Mouse (Mus musculus): ENCODE results near the gene Cdc20. TPM values are rescaled to one million over a fixed set of nuclear protein-coding genes. Genes with fewer than 3 reads are reported as not detected.

Gene Cdc20
- polyA plus RNA-seq, 1 experiment from 2014 or later = 168 TPM

Other genes with a start within 250 kb of the Cdc20 start
- gene Ptprf, start 145.9 kb downstream of the Cdc20 start, polyA plus RNA-seq (2016; fragmentation: Nextera tagmentation; extraction: Ambion mirVana) = 131 and 137 TPM in 2 replicates
- gene Szt2, start 28.1 kb downstream of the Cdc20 start, polyA plus RNA-seq (2016; fragmentation: Nextera tagmentation; extraction: Ambion mirVana) = 11.5 and 13.6 TPM in 2 replicates
- gene Med8, start 28.0 kb downstream of the Cdc20 start, polyA plus RNA-seq (2016; fragmentation: Nextera tagmentation; extraction: Ambion mirVana) = 125 and 131 TPM in 2 replicates
- 38.6 and 41.7 TPM in 2 replicates for gene Elovl1, start 9.3 kb downstream of the Cdc20 start, polyA plus RNA-seq (2016; fragmentation: Nextera tagmentation; extraction: Ambion mirVana)
- gene Mpl, start 20.2 kb upstream of the Cdc20 start, polyA plus RNA-seq (2016; fragmentation: Nextera tagmentation; extraction: Ambion mirVana) = 0.53 and 0.56 TPM in 2 replicates
- 19.0 and 21.1 TPM in 2 replicates for gene Tie1, start 52.7 kb upstream of the Cdc20 start, polyA plus RNA-seq (2016; fragmentation: Nextera tagmentation; extraction: Ambion mirVana)
- 0.50 and 1.2 TPM in 2 replicates for gene 2610528J11Rik, start 89.6 kb upstream of the Cdc20 start, polyA plus RNA-seq (2016; fragmentation: Nextera tagmentation; extraction: Ambion mirVana)
- 0.72 and 0.81 TPM in 2 replicates for gene Tmem125, start 106.7 kb upstream of the Cdc20 start, polyA plus RNA-seq (2016; fragmentation: Nextera tagmentation; extraction: Ambion mirVana)
- gene Cfap57, start 183.4 kb upstream of the Cdc20 start, polyA plus RNA-seq (2016; fragmentation: Nextera tagmentation; extraction: Ambion mirVana) = 1.7 TPM in 2 replicates
- gene Ebna1bp2, start 183.4 kb upstream of the Cdc20 start, polyA plus RNA-seq (2016; fragmentation: Nextera tagmentation; extraction: Ambion mirVana) = 151 and 160 TPM in 2 replicates
- not detected in 2 replicates for gene Olfr62, start 221.6 kb upstream of the Cdc20 start, polyA plus RNA-seq (2016; fragmentation: Nextera tagmentation; extraction: Ambion mirVana)